Mouse (Mus musculus) neural tube, embryonic 13.5 days (tissue): Measurements from ENCODE around the gene Adamts1. TPM values are rescaled to one million over a fixed set of nuclear protein-coding genes. Genes with fewer than 3 reads are reported as not detected.

Experiments
- ATAC-seq: fragments of 200-750 bp; cut with Nextera tagmentation; 2 replicates; pipeline ENCODE4 v1.8.0; 2017; ENCODE audit warnings: low read depth, mild to moderate bottlenecking, moderate TSS enrichment, moderate library complexity
- H3K27ac ChIP-seq: fragments of 300-500 bp; sonication (generic); replicated peaks from 2 replicates; pipeline ENCODE4 v1.5.1; 2015; ENCODE audit warnings: moderate library complexity, mild to moderate bottlenecking, inconsistent platforms
- H3K27me3 ChIP-seq: fragments of 300-500 bp; sonication (generic); 2 replicates; pipeline ENCODE4 v1.6.1; 2015; ENCODE audit warnings: mild to moderate bottlenecking, inconsistent platforms
- H3K36me3 ChIP-seq: fragments of 300-500 bp; sonication (generic); 2 replicates; pipeline ENCODE4 v1.6.1; 2015; ENCODE audit warnings: mild to moderate bottlenecking, inconsistent platforms
- H3K4me1 ChIP-seq: fragments of 300-500 bp; sonication (generic); replicated peaks from 2 replicates; pipeline ENCODE4 v1.6.1; 2015; ENCODE audit warnings: inconsistent platforms
- H3K4me2 ChIP-seq: fragments of 300-500 bp; sonication (generic); 2 replicates; pipeline ENCODE4 v1.6.1; 2015; ENCODE audit warnings: inconsistent platforms, mild to moderate bottlenecking, moderate library complexity
- H3K4me3 ChIP-seq: fragments of 300-500 bp; sonication (generic); 2 replicates; pipeline ENCODE4 v1.5.1; 2015; ENCODE audit warnings: mild to moderate bottlenecking, inconsistent platforms
- H3K9ac ChIP-seq: fragments of 300-500 bp; sonication (generic); 2 replicates; pipeline ENCODE4 v1.6.1; 2015; ENCODE audit warnings: moderate library complexity, mild to moderate bottlenecking, inconsistent platforms
- H3K9me3 ChIP-seq: fragments of 300-500 bp; sonication (generic); 2 replicates; pipeline ENCODE4 v1.6.1; 2016; ENCODE audit warnings: inconsistent platforms
- WGBS: fragments of 180-500 bp; shearing (Covaris S2); methylation state at CpG from one replicate; pipeline ENCODE4 v1.1.7; 2015; 5-methylcytosine and 5-hydroxymethylcytosine counted together
- polyA plus RNA-seq: library from polyadenylated mRNA; unstranded; fragments of >200 nt; fragmentation: Nextera tagmentation; extraction: Ambion mirVana; gene quantifications from 2 replicates; pipeline ENCODE4 v1.2.1, GENCODE M21; 2015

Gene Adamts1
- polyA plus RNA-seq, 1 experiment from 2014 or later = 10.1 TPM

- H3K27me3 ChIP-seq = no peaks in the 10 kb centered on the region
- ATAC-seq = no peak
- H3K36me3 ChIP-seq = no peaks in the 10 kb centered on the region
- H3K4me2 ChIP-seq = no peak overlapping the region
- no peak overlapping the region for H3K4me3 ChIP-seq
- H3K9ac ChIP-seq = no peak overlapping the region
- H3K27ac ChIP-seq = no peak overlapping the region
- H3K4me1 ChIP-seq = no peaks in the 10 kb centered on the region
- no peaks in the 10 kb centered on the region for H3K9me3 ChIP-seq
- 88% methylated on average over 10 of the region's 10 CpGs for WGBS
Measured at GRCm38 (mm10) chr16:85762052-85762665, 40.8 kb downstream of the Adamts1 start.

DNA sequence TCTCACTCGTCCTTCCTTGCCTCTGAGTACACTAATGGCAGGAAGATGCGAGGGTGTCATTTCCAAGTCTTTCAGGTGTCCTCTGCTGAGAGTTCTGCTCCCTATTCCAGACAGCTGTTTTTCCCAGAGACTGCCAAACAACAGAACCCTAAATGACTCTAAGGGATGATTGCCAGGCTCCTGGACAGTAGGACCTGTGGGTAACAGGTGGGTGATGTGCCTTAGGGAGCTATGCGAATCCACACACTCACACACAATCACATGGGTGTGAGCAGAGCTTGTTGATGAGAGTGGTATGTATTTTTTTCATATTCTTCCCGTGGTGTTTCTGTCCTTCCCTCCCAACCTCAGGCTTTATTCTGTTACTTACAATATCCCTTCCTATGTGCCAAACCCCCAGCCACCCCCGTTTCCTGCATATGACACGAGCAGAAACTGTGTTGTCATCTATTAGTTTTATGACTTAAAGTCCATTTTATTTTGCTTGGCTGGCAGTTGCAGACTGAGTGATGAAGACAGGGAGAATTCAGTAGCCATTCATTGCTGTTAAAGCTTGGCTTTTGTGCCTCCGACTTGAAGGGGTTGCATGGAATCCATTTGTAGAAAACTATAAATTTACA is 41.8 kb downstream of the Adamts1 start:
- Histone ChIP-seq H3K27me3 (no peaks in the 10 kb centered on the region), H3K4me2 (no peak overlapping the region), H3K9ac (no peak overlapping the region), H3K4me3 (no peak overlapping the region), H3K9me3 (no peaks in the 10 kb centered on the region), H3K4me1 (0 out of 2 replicates have a peak, but pooled peaks cover 6% of the 10 kb centered on the region), H3K27ac (no peak overlapping the region), H3K36me3 (no peaks in the 10 kb centered on the region)
- WGBS = 80% methylated on average over 7 of the region's 7 CpGs
- no peak for ATAC-seq

GRCm38 (mm10) chr16:85756101-85756819 is 46.7 kb downstream of the Adamts1 start:
- no peaks in the 10 kb centered on the region for H3K27me3 ChIP-seq
- ATAC-seq = 0 out of 2 replicates have a peak, but pooled peaks have one; percentile 40

DNA sequence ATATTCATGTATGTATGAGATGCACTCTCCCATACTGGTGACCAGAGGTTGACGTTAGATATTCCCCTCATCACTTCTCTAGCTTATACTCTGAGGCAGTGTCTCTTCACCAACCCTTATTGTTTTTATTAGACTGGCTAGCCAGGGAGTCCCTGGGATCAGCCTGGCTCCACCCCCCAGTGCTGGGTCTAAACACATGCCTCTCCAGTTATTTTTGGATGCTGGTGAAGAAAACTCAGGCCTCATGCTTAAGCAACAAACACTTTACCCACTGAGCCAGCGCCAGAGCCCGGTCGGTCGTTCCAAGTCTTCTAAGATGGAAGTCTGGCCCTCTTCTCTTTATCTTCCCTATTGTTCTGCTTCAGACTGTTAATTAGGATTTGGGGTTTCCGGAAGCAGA is 53.6 kb downstream of the Adamts1 start:
- Histone ChIP-seq H3K4me2 (no peak overlapping the region), H3K9ac (no peak overlapping the region), H3K4me3 (no peak overlapping the region), H3K4me1 (no peaks in the 10 kb centered on the region), H3K36me3 (no peaks in the 10 kb centered on the region), H3K27me3 (no peaks in the 10 kb centered on the region), H3K9me3 (no peaks in the 10 kb centered on the region), H3K27ac (no peak overlapping the region)
- ATAC-seq = no peak
- WGBS = 77% methylated on average over 6 of the region's 6 CpGs

More at GRCm38 (mm10) chr16:85756101-85756819, 46.7 kb downstream of the Adamts1 start:
- WGBS = 60% methylated on average over 14 of the region's 14 CpGs
- Histone ChIP-seq H3K4me1 (peaks cover 6% of the 10 kb centered on the region; the same call in 1 of the 2 replicates), H3K9me3 (no peaks in the 10 kb centered on the region), H3K27ac (peak overlapping the region; percentile 46; the same call in 1 of the 2 replicates), H3K9ac (no peak overlapping the region), H3K4me3 (no peak overlapping the region), H3K4me2 (no peak overlapping the region), H3K36me3 (no peaks in the 10 kb centered on the region)

GRCm38 (mm10) chr16:85747589-85748360 is 55.1 kb downstream of the Adamts1 start:
- WGBS = 54% methylated on average over 16 of the region's 16 CpGs
- H3K4me2 ChIP-seq = no peak overlapping the region
- H3K4me1 ChIP-seq = no peaks in the 10 kb centered on the region
- ATAC-seq = peak; percentile 90
- no peaks in the 10 kb centered on the region for H3K36me3 ChIP-seq
- no peaks in the 10 kb centered on the region for H3K9me3 ChIP-seq
- no peak overlapping the region for H3K9ac ChIP-seq
- no peak overlapping the region for H3K27ac ChIP-seq
- no peak overlapping the region for H3K4me3 ChIP-seq
- H3K27me3 ChIP-seq = no peaks in the 10 kb centered on the region

DNA sequence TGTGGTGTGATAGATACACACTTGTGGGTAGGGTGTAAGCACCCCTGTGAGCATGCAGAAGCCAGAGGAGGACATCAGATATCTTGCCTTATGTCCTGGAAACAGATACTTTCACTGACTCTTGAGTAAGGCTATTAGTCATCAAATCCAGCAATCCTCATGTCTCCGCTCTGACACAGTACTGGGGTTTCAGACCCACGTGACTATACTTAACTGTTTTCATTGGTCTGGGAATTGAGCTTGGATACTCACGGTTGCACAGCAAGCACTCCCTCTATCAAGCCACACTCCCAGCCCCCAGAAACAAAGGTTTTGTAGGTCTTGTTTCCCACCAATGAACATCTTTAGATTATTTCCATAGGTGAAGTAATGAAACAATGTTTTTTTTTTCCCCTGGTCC is 56.5 kb downstream of the Adamts1 start:
- no peak overlapping the region for H3K27ac ChIP-seq
- ATAC-seq = no peak
- no peaks in the 10 kb centered on the region for H3K4me1 ChIP-seq
- H3K4me2 ChIP-seq = no peak overlapping the region
- WGBS = 72% methylated on average over 3 of the region's 3 CpGs
- no peaks in the 10 kb centered on the region for H3K27me3 ChIP-seq
- H3K4me3 ChIP-seq = no peak overlapping the region
- no peaks in the 10 kb centered on the region for H3K9me3 ChIP-seq
- no peak overlapping the region for H3K9ac ChIP-seq
- no peaks in the 10 kb centered on the region for H3K36me3 ChIP-seq

Other genes starting within 250 kb of the Adamts1 start
- 2.8 and 3.2 TPM in 2 replicates for gene Cyyr1, start 249.7 kb downstream of the Adamts1 start, polyA plus RNA-seq
- 5.5 and 6.2 TPM in 2 replicates for gene Adamts5, start 98.7 kb upstream of the Adamts1 start, polyA plus RNA-seq